Mouse (Mus musculus) limb, embryonic 14.5 days (tissue): ENCODE data around the gene Csf2. TPM values are rescaled to one million over a fixed set of nuclear protein-coding genes. Genes with fewer than 3 reads are reported as not detected.

Experiments
- ATAC-seq: fragments of 200-750 bp; cut with Nextera tagmentation; 2 replicates; pipeline ENCODE4 v1.8.0; 2017; ENCODE audit warnings: low read depth, moderate number of reproducible peaks, moderate TSS enrichment; ENCODE audit not compliant: low FRiP score
- DNase-seq: peaks from one replicate; pipeline ENCODE4 v3.0.0-alpha.2; 2015; ENCODE audit warnings: low spot score
- H3K27ac ChIP-seq: fragments of 300-500 bp; sonication (generic); replicated peaks from 2 replicates; pipeline ENCODE4 v1.5.1; 2014; ENCODE audit warnings: low read depth, mild to moderate bottlenecking, low read length, moderate library complexity, mixed read lengths
- H3K27me3 ChIP-seq: fragments of 300-500 bp; sonication (generic); 2 replicates; pipeline ENCODE4 v1.6.1; 2014; ENCODE audit warnings: low read length, mixed read lengths; ENCODE audit not compliant: control insufficient read depth, insufficient read depth
- H3K36me3 ChIP-seq: fragments of 300-500 bp; sonication (generic); 2 replicates; pipeline ENCODE4 v1.6.1; 2014; ENCODE audit warnings: mild to moderate bottlenecking, low read length, moderate library complexity, mixed read lengths; ENCODE audit not compliant: control insufficient read depth, insufficient read depth
- H3K4me1 ChIP-seq: fragments of 300-500 bp; sonication (generic); 2 replicates; pipeline ENCODE4 v1.6.1; 2014; ENCODE audit warnings: antibody characterized with exemption, low read length, mixed read lengths; ENCODE audit not compliant: control insufficient read depth, insufficient read depth
- H3K4me2 ChIP-seq: fragments of 300-500 bp; sonication (generic); replicated peaks from 2 replicates; pipeline ENCODE4 v1.6.1; 2014; ENCODE audit warnings: low read depth, mild to moderate bottlenecking, low read length, moderate library complexity; ENCODE audit not compliant: severe bottlenecking
- H3K4me3 ChIP-seq: fragments of 300-500 bp; sonication (generic); replicated peaks from 2 replicates; pipeline ENCODE4 v1.5.1; 2014; ENCODE audit warnings: low read length
- H3K9ac ChIP-seq: fragments of 300-500 bp; sonication (generic); 2 replicates; pipeline ENCODE4 v1.6.1; 2014; ENCODE audit warnings: mild to moderate bottlenecking, low read depth, low read length, moderate library complexity; ENCODE audit not compliant: severe bottlenecking
- H3K9me3 ChIP-seq: fragments of 300-500 bp; sonication (generic); 2 replicates; pipeline ENCODE4 v1.6.1; 2016; ENCODE audit warnings: low read length; ENCODE audit not compliant: control insufficient read depth
- POLR2A ChIP-seq: fragments of 200-500 bp; IDR thresholded peaks from 2 replicates; pipeline ENCODE4 v1.8.0; 2012; ENCODE audit warnings: inconsistent platforms, mild to moderate bottlenecking, moderate library complexity, borderline replicate concordance; ENCODE audit not compliant: insufficient read depth, insufficient read length; ENCODE audit errors: extremely low read depth
- WGBS: fragments of 180-500 bp; shearing (Covaris S2); extraction: QIAGEN DNeasy Blood & Tissue Kit; methylation state at CpG from one replicate; pipeline ENCODE4 v1.1.7; 2014; 5-methylcytosine and 5-hydroxymethylcytosine counted together
- polyA plus RNA-seq, 2 experiments: library from polyadenylated mRNA; depleted of rRNA in 1 of 2; stranded (reverse) in 1 of 2; unstranded in 1 of 2; fragments of >200 nt; fragmentation: Nextera tagmentation in 1 of 2; extraction: Ambion mirVana in 1 of 2; gene quantifications; 2 replicates each; pipeline versions ENCODE4 v1.2.1 to v1.2.3; 2012 to 2014

The Csf2 gene
- polyA plus RNA-seq, 2 experiments = not detected

- no peak for DNase-seq
- Histone ChIP-seq H3K9me3 (no peaks in the 10 kb centered on the region), H3K4me3 (no peak overlapping the region), H3K9ac (no peak overlapping the region), H3K4me2 (no peak overlapping the region), H3K4me1 (no peaks in the 10 kb centered on the region; the same call in 1 of the 2 replicates), H3K27ac (no peak overlapping the region), H3K36me3 (no peaks in the 10 kb centered on the region), H3K27me3 (no peaks in the 10 kb centered on the region)
- no peak for TF ChIP-seq POLR2A
- ATAC-seq = no peak
- 85% methylated on average over 11 of the region's 11 CpGs for WGBS
Measured at GRCm38 (mm10) chr11:54250575-54250974, 1.1 kb upstream of the Csf2 start.

- H3K9me3 ChIP-seq = no peaks in the 10 kb centered on the region
- H3K4me1 ChIP-seq = no peaks in the 10 kb centered on the region; the same call in 1 of the 2 replicates
- H3K4me3 ChIP-seq = no peak overlapping the region
- H3K9ac ChIP-seq = no peak overlapping the region
- no peak overlapping the region for H3K4me2 ChIP-seq
- 73% methylated on average over 3 of the region's 3 CpGs for WGBS
- DNase-seq (no peak), ATAC-seq (no peak)
- no peak for TF ChIP-seq POLR2A
- no peak overlapping the region for H3K27ac ChIP-seq
- H3K36me3 ChIP-seq = no peaks in the 10 kb centered on the region
- H3K27me3 ChIP-seq = no peaks in the 10 kb centered on the region
Measured at GRCm38 (mm10) chr11:54249748-54250147, 281 bp upstream of the Csf2 start.

DNA sequence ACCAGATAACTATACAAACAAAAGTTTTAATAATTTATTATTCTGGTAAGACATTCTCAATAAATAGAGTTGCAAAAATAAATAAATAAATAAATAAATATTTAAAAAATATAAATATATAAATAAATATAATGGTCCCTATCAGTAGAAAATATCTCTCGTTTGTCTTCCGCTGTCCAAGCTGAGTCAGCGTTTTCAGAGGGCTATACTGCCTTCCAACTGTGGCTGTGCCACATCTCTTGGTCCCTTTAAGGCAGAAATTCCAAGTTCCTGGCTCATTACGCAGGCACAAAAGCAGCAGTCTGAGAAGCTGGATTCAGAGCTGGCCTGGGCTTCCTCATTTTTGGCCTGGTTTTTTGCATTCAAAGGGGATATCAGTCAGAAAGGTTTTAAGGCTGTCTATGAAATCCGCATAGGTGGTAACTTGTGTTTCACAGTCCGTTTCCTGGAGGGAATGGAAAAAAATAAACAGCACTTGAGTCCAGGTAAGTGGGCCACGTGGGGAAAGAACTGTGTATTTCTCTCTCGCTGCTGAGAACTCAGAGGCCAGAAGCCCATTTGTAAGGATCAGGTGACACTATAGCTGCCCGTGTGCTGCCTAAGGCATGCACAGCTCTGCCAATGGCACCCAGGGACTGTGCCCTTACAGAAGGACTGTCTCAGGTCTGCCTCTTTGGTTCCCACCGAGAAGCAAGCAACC, 2.1 kb downstream of the Csf2 start:
- no peak overlapping the region for H3K4me3 ChIP-seq

GRCm38 (mm10) chr11:54244465-54244864, 5.0 kb downstream of the Csf2 start:
- Histone ChIP-seq H3K4me1 (no peaks in the 10 kb centered on the region; the same call in 1 of the 2 replicates), H3K4me2 (no peak overlapping the region), H3K36me3 (no peaks in the 10 kb centered on the region), H3K9ac (no peak overlapping the region), H3K4me3 (no peak overlapping the region), H3K27me3 (no peaks in the 10 kb centered on the region), H3K27ac (no peak overlapping the region), H3K9me3 (no peaks in the 10 kb centered on the region)
- no peak for TF ChIP-seq POLR2A
- WGBS = 72% methylated on average over 6 of the region's 6 CpGs
- DNase-seq (no peak), ATAC-seq (no peak)

More for the DNA sequence above, 2.1 kb downstream of the Csf2 start:
- Histone ChIP-seq H3K27me3 (no peaks in the 10 kb centered on the region), H3K27ac (no peak overlapping the region), H3K9me3 (no peaks in the 10 kb centered on the region), H3K36me3 (no peaks in the 10 kb centered on the region), H3K4me2 (no peak overlapping the region), H3K4me1 (no peaks in the 10 kb centered on the region; the same call in 1 of the 2 replicates), H3K9ac (no peak overlapping the region)
- ATAC-seq (no peak), DNase-seq (no peak)
- no peak for TF ChIP-seq POLR2A
- WGBS = 60% methylated on average over 10 of the region's 10 CpGs

DNA sequence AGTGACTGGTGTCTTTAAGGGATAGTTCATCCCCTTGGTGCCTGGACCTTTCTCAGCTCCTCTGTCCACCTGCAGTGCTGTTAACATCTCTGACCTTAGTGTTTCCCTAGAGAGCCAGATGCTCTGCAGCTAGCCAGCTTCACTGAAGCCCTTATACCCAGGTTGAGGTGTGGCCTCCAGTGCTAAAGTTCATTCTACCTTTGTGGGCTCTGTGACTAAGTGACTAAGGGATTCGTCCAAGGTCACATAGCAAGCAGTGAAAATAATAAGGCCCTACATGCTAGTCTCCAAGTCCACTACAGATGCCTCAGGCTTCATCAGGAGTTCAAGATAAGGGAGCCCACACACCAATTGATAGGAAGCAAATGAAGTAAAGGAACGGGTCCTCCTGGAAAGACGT, 7.0 kb downstream of the Csf2 start:
- ATAC-seq = no peak
- WGBS = 89% methylated on average over 3 of the region's 3 CpGs
- no peak overlapping the region for H3K27ac ChIP-seq
- H3K9ac ChIP-seq = no peak overlapping the region
- no peaks in the 10 kb centered on the region for H3K27me3 ChIP-seq
- no peaks in the 10 kb centered on the region for H3K36me3 ChIP-seq
- no peaks in the 10 kb centered on the region for H3K9me3 ChIP-seq
- no peak overlapping the region for H3K4me2 ChIP-seq
- DNase-seq = no peak
- TF ChIP-seq POLR2A = no peak
- H3K4me3 ChIP-seq = no peak overlapping the region
- no peaks in the 10 kb centered on the region for H3K4me1 ChIP-seq

DNA sequence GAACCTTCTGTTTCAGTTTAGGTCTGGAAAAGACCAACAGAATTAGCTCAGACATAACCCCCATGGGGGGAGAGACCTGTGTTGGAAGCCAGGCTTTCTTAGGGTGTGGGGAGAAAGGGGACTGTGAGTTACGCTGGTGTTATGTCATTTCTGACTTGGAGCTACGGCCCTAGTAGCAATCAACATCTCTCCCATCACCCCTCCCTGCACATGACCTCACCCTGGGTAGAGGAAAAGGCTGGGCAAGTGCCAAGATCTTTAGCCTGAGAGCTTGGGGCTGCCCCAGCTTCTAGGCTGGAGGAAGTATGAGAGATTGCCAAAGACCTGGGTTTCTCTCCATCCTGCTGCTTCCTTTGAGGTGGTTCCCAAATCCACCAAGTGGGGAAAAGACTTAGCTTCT, 12.5 kb downstream of the Csf2 start:
- H3K4me1 ChIP-seq = no peaks in the 10 kb centered on the region
- no peak overlapping the region for H3K4me2 ChIP-seq
- H3K27me3 ChIP-seq = no peaks in the 10 kb centered on the region
- no peak for ATAC-seq
- WGBS = 62% methylated on average over 2 of the region's 2 CpGs
- H3K27ac ChIP-seq = no peak overlapping the region
- H3K4me3 ChIP-seq = no peak overlapping the region
- no peak for TF ChIP-seq POLR2A
- no peaks in the 10 kb centered on the region for H3K36me3 ChIP-seq
- no peaks in the 10 kb centered on the region for H3K9me3 ChIP-seq
- no peak overlapping the region for H3K9ac ChIP-seq
- peak; percentile 45 for DNase-seq
